Mouse (Mus musculus): Measurements from ENCODE around the gene Ppp1r14c.

Ppp1r14c gene

GRCm38 (mm10) chr10:3366036-3366869, at the start of gene Ppp1r14c:
Ppp1r14c (plus strand) TSS chr10:3366057.
- DNase-seq = peak; percentile 57

GRCm38 (mm10) chr10:3321406-3321805, 44.5 kb upstream of the Ppp1r14c start:
- DNase-seq = no peak

DNA sequence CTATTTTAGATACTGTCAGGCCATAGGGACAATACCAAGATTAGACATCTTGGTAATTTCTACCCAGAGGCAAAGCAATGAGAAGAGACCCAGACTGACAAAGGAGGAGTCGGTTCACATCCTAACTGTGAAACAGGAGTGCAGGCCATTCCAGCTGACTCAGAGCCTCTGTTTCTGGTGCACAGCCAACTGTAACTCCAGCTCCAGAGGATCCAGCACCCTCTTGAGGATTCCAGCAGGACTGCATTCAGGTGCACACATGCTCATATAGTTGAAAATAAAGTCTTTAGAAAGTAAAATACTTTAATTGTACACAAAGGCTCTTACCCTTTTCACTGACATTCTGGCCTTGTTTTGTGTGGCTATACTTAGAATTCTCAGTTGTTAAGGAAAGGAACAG, 40.4 kb upstream of the Ppp1r14c start:
- DNase-seq = peak; percentile 45

- peak; percentile 77 for DNase-seq
These were observed 33.0 kb upstream of the Ppp1r14c start for GRCm38 (mm10) chr10:3332880-3333279.

GRCm38 (mm10) chr10:3334570-3334969, 31.3 kb upstream of the Ppp1r14c start:
- no peak for DNase-seq

GRCm38 (mm10) chr10:3336729-3337329, 29.0 kb upstream of the Ppp1r14c start:
- DNase-seq = no peak

DNA sequence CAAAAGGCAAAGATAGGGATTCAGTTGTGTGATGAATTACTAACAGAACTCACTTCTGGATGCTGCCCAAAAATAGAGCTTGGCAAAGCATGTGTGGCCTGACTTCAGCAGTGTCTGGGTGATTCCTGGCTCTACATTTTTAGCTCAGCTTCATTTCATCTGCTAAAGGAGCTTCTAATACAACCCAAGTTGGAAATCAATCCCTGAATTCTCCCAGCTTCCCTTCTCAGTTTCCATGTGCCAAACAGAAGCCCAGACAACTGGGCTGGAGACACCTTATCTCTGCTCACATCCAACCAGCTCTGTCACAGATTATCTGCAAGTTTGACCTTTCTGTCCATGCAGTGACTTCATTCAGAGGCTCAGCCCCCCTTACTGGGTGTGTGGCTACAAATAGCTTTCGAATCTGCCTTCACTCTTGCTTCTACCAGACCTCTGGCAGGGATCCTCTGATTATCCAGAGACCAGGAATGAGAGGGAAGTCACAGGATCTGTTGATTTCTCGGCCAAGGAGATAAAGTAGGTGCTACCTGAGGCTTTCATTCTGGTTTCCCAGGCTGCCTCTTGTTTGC, 28.4 kb upstream of the Ppp1r14c start:
- DNase-seq = peak; percentile 54

DNA sequence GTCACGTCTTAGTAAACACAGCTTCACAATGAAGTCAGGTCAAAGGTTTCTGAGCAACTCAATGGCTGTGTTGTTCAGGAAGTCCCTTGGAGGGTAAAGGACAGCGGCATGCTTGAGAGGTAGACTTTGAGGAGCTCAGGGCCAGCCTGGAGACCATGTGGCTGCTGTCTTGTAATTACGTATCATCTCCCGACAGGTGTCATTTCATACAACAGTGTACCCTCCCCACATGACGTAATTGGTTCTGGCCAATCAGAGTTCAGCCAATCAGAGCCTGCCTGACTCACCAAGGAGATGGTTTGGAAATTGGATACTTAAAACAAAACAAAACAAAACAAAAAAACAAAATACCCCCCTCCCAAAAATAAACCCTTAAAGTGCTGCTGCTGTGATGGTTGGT, 20.2 kb upstream of the Ppp1r14c start:
- DNase-seq = no peak

GRCm38 (mm10) chr10:3359531-3359930, 6.3 kb upstream of the Ppp1r14c start:
- DNase-seq = no peak

- DNase-seq = no peak
These were observed 204 bp upstream of the Ppp1r14c start for GRCm38 (mm10) chr10:3365671-3366035.

DNA sequence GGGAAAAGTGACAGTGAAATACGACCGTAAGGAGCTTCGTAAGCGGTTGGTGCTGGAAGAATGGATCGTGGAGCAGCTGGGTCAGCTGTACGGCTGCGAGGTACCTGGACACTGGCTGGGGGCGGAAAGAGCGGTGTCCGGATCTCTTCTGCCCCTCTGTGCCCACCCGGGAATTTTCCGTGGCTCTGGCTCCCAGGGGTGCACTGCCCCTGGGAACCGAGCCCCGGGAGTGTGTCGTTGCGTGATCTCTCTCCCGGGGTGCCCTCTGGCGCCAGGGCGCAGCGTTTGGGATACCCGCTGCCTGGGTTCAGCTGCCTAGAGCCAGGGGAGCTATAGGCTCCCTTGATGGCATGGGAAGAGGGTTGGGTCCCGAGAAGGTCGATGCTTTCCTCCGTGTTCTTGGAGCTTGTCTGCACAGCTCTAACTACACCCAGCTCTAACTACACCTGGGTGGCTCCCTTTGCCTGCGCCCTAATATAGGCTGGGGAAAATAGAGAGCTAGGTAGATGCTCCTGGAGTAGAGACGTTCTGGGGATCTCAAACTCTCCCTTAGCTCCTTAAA, 1.1 kb downstream of the Ppp1r14c start:
- peak; percentile 8 for DNase-seq

DNA sequence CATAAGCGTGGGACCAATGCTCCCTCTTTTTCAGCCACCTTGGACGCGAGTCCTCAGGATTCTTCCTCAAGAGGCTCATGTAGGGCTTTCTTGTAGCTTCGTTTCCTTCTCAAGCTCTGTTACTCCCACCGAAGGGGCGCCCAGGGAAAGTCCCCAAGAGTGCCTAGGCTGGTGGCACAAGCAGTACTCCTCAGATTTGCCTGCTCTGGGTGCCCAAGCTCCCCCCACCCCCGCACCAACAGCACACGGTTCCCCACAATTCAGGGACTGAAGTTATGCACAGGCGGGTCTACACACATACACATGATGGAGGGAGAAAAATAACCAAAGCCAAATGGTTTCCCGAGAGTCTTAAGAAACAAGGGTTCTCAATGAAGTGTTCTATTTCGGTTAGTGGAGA, 1.6 kb downstream of the Ppp1r14c start:
- DNase-seq = peak; percentile 5

DNA sequence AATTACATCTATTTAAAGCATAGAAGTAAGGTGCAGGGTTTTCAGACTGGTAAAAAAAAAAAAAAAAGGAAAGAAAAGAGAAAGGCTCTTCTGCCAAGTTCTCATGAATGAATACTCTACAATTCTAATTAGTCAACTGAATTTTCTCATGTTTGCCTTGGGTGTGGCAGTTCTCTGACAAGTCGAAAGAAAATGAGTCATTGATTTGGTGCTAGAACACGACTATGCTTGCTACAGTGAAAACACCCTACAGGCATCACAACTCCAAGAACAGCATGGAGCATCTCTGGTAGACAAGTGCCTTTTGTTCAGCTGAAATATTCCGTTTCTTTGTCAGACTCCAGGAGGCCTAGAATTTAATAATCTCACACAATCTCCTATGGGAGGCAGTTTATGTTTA, 17.3 kb downstream of the Ppp1r14c start:
- no peak for DNase-seq

DNA sequence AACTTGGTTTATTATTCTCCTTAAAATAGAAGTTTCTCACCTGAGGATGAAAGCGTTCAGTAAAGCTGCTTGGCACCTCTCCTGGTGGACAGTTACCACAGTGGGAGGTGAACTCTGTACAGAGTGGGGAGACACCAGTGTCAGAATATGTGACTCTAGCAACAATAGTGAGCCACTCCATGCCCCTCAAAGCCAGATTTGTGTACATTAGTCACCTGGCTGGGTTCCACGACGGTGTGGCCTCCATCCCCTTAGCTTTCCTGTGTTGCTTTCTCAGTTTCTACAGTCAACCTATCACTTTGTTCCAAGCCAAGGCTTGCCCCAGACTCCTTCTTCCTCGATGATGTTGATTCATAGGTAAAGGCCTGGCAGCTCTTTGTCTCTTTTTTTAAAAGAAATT, 26.4 kb downstream of the Ppp1r14c start:
- no peak for DNase-seq

DNA sequence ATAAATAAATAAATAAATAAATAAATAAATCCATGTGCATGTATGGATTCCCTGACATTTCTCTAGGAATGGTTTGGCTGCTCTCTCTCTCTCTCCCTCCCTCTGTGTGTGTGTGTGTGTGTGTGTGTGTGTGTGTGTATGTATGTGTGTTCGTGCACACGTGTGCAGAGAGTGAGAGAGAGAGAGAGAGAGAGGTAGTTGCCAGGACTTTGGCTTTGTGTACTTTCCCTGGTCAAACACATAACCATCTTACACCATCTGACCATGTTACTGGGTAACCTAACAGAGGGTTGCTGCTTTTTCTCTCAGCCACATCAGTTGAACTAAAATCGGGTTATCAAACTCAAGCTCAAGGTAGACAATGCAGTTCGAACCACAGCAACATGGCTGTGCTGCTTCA, 27.7 kb downstream of the Ppp1r14c start:
- no peak for DNase-seq

DNA sequence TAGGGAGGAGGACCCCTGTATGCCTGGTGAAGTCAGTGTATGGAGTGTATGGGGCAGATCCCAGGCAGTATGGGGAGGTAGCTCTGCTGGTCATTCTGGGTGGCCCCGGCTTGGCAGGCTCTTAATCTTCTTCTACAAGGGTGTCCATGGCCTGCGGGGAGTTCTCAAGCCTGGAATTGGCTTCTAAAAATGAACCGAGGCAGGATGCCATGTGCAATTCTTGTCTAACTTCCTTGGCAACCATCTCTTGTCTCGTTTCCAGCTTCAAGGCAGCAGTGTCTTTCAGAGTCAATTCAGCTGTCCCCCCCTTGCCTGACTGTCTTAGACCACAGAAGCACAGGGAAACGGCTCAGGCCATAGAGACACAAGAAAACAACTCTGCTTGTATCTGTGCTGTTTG, 28.3 kb downstream of the Ppp1r14c start:
- DNase-seq = peak; percentile 80

- peak; percentile 51 for DNase-seq
These were observed 28.9 kb downstream of the Ppp1r14c start for GRCm38 (mm10) chr10:3394671-3395288.

- DNase-seq = no peak
These were observed 29.6 kb downstream of the Ppp1r14c start for GRCm38 (mm10) chr10:3395341-3395931.

DNA sequence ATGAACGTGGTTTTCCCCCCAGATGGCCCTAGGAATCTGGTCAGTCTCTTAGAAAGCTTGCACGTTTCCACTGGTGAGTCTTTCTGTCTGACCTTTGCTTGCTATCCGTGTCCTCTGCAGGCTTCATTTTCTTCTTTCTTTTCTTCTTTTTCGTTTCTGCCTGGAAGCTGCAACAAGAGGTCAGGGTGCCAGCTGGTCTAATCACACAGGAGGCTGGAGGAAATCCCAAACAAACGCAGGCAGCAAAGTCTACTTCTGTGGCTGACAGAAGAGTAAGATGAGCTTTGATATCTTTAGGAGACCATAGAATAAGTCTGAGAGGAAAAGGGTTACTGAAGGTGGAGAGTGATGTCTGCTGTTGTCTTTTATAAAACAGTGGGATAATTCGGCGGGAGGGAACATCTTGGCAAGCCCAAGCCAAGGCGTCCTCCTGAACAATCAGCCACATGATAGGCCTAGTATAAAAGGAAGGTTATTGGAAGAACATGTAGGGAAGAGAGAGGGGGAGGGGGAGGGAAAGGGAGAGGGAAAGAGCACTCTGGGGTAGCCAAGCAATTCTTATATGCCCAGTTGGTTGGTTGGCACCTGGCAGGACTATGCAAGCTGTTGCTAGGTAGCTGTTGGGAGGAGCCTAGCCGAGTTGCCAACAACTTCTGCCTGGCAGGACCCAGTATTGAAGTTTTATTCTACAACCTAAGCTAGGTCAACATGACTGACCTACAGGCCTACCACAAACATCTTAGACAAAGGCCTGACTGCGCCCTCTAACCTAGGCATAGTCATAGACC, 30.3 kb downstream of the Ppp1r14c start:
- DNase-seq = no peak

GRCm38 (mm10) chr10:3397406-3397805, 31.5 kb downstream of the Ppp1r14c start:
- no peak for DNase-seq

GRCm38 (mm10) chr10:3398051-3398450, 32.2 kb downstream of the Ppp1r14c start:
- no peak for DNase-seq

GRCm38 (mm10) chr10:3402284-3402683, 36.4 kb downstream of the Ppp1r14c start:
- DNase-seq = no peak

All from lung, postnatal 10 days (tissue).